Mouse (Mus musculus) T-helper 1 cell (primary cell): ENCODE measurements around the gene Gpd1.
"Not testable (repeated sequence)": the region's sequence is repeated elsewhere in the genome, so short reads cannot be mapped to it uniquely, and the experiment has no call there.

Source experiments
- in situ Hi-C: fragments of 300-600 bp; cut with MboI, MseI; formaldehyde crosslinking; loops from one replicate; pipeline ENCODE4 v1.15.1; 2025; ENCODE audit warnings: high pct_unique_total_duplicates

Gpd1 gene

GRCm38 (mm10) chr15:99700219-99701106 lies 16.9 kb upstream of the Gpd1 start:
- in situ Hi-C loops: no loop called here

- in situ Hi-C loops: not testable (repeated sequence)
These were observed 15.7 kb upstream of the Gpd1 start for GRCm38 (mm10) chr15:99701640-99701998.

- in situ Hi-C loops: no loop called here
These were observed 15.1 kb upstream of the Gpd1 start, which contains the start of gene Smarcd1 for GRCm38 (mm10) chr15:99701999-99702900. Gene Smarcd1 (plus strand): TSS chr15:99702129.

- in situ Hi-C loops: no loop called here
These were observed 14.2 kb upstream of the Gpd1 start for GRCm38 (mm10) chr15:99703104-99703503.

GRCm38 (mm10) chr15:99703676-99704040 lies 13.7 kb upstream of the Gpd1 start:
- in situ Hi-C loops: no loop called here

GRCm38 (mm10) chr15:99704041-99704681 lies 13.2 kb upstream of the Gpd1 start:
- in situ Hi-C loops: no loop called here

GRCm38 (mm10) chr15:99704881-99705280 lies 12.4 kb upstream of the Gpd1 start:
- in situ Hi-C loops: no loop called here

- in situ Hi-C loops: no loop called here
These were observed 11.8 kb upstream of the Gpd1 start, which contains the start of gene Gm17349 for GRCm38 (mm10) chr15:99705440-99706048. Gene Gm17349 (minus strand): TSS chr15:99705490.

GRCm38 (mm10) chr15:99708176-99708575 lies 9.1 kb upstream of the Gpd1 start:
- in situ Hi-C loops: no loop called here

GRCm38 (mm10) chr15:99710221-99711190 lies 6.8 kb upstream of the Gpd1 start:
- in situ Hi-C loops: no loop called here

- in situ Hi-C loops: no loop called here
These were observed 5.8 kb upstream of the Gpd1 start for GRCm38 (mm10) chr15:99711491-99711890.

- in situ Hi-C loops: no loop called here
These were observed 4.4 kb upstream of the Gpd1 start for GRCm38 (mm10) chr15:99712666-99713559.

- in situ Hi-C loops: no loop called here
These were observed 3.7 kb upstream of the Gpd1 start for GRCm38 (mm10) chr15:99713569-99713968.

- in situ Hi-C loops: no loop called here
These were observed 3.1 kb upstream of the Gpd1 start for GRCm38 (mm10) chr15:99714206-99714605.

- in situ Hi-C loops: no loop called here
These were observed 2.5 kb upstream of the Gpd1 start for GRCm38 (mm10) chr15:99714858-99715257.

- in situ Hi-C loops: no loop called here
These were observed 1.9 kb upstream of the Gpd1 start for GRCm38 (mm10) chr15:99715361-99715865.

- in situ Hi-C loops: no loop called here
These were observed 1.2 kb upstream of the Gpd1 start for GRCm38 (mm10) chr15:99715982-99716746.

- in situ Hi-C loops: no loop called here
These were observed 501 bp upstream of the Gpd1 start for GRCm38 (mm10) chr15:99716814-99717213.
